Mouse (Mus musculus): Measurements from ENCODE around the gene Rfng. TPM values are rescaled to one million over a fixed set of nuclear protein-coding genes. Genes with fewer than 3 reads are reported as not detected.

The Rfng gene
- total and polyA plus RNA-seq, 3 experiments, result 3.8 to 17.6 (median 10.0) TPM

- Histone ChIP-seq H3K79me2 (replicated peaks; ENCODE audit: control insufficient read depth, extremely low read depth, insufficient read depth, poor library complexity, severe bottlenecking) (peaks cover 22% of the 10 kb centered on the region), H3K27me3 (replicated peaks) (no peaks in the 10 kb centered on the region), H3K9me3 (replicated peaks; ENCODE audit: low read length) (no peaks in the 10 kb centered on the region), H3K36me3 (replicated peaks in 1 of 2; ENCODE audit: control insufficient read depth in 1 of 2, insufficient read depth in 1 of 2, low read length in 1 of 2) (peaks cover 93 to 100% of the 10 kb centered on the region in 2 experiments), H3K9ac (ENCODE audit: insufficient read depth, low read depth) (no peak overlapping the region), H3K4me2 (ENCODE audit: insufficient read depth, low read depth, poor library complexity, severe bottlenecking) (no peak overlapping the region), H3K4me3 (replicated peaks in 1 of 3; ENCODE audit: low read depth in 2 of 3, low read length in 2 of 3, poor library complexity in 1 of 3) (no peak overlapping the region), H3K4me1 (ENCODE audit: control insufficient read depth in 1 of 2, insufficient read depth in 2 of 2) (peaks cover 9 to 18% of the 10 kb centered on the region in 2 experiments), H3K27ac (ENCODE audit: insufficient read depth, low read depth) (no peak overlapping the region)
- dilution Hi-C loops (cut with MboI; ENCODE audit: extremely low pct_ligation_motif_present, extremely low pct_unique_long_range_greater_than_20kb, low sequenced_read_pairs) (no loop called here), in situ Hi-C loops (cut with MboI; ENCODE audit: low pct_ligation_motif_present, low pct_unique_long_range_greater_than_20kb, low sequenced_read_pairs) (no loop called here)
- DNase-seq (ENCODE audit: extremely low read depth), result no peak
- TF ChIP-seq GABPA (IDR thresholded peaks at IDR 0.05; ENCODE audit: insufficient replicate concordance, low read depth, low read length) (no peak), EP300 (IDR thresholded peaks at IDR 0.05; ENCODE audit: low read length) (no peak), UBTF (IDR thresholded peaks at IDR 0.05; ENCODE audit: low read depth, low read length) (no peak), HCFC1 (IDR thresholded peaks at IDR 0.05; ENCODE audit: low read depth, low read length) (no peak), MYC (IDR thresholded peaks at IDR 0.05; ENCODE audit: low read depth, low read length) (no peak), TBP (conservative IDR thresholded peaks at IDR 0.05; ENCODE audit: low read depth, low read length) (no peak), JUN (IDR thresholded peaks at IDR 0.05; ENCODE audit: insufficient read depth, low read depth, low read length) (no peak), USF1 (IDR thresholded peaks at IDR 0.05; ENCODE audit: low read depth, low read length) (no peak), JUND (conservative IDR thresholded peaks at IDR 0.05; ENCODE audit: low read depth, low read length) (no peak)
Observed at GRCm38 (mm10) chr11:120817358-120817757, 33.4 kb upstream of the Rfng start.

- in situ Hi-C loops (cut with MboI; ENCODE audit: low pct_ligation_motif_present, low pct_unique_long_range_greater_than_20kb, low sequenced_read_pairs) (no loop called here), dilution Hi-C loops (cut with MboI; ENCODE audit: extremely low pct_ligation_motif_present, extremely low pct_unique_long_range_greater_than_20kb, low sequenced_read_pairs) (no loop called here)
- no peak overlapping the region for H3K4me2 ChIP-seq (ENCODE audit: insufficient read depth, low read depth, poor library complexity, severe bottlenecking)
- H3K36me3 ChIP-seq (replicated peaks in 1 of 2; ENCODE audit: control insufficient read depth in 1 of 2, insufficient read depth in 1 of 2, low read length in 1 of 2), result peaks cover 100% of the 10 kb centered on the region in 2 experiments
- no peak for DNase-seq (ENCODE audit: extremely low read depth)
- H3K9ac ChIP-seq (ENCODE audit: insufficient read depth, low read depth), result no peak overlapping the region
- H3K27me3 ChIP-seq (replicated peaks), result no peaks in the 10 kb centered on the region
- no peak overlapping the region for H3K4me3 ChIP-seq (replicated peaks in 1 of 3; ENCODE audit: low read depth in 2 of 3, low read length in 2 of 3, poor library complexity in 1 of 3)
- H3K79me2 ChIP-seq (replicated peaks; ENCODE audit: control insufficient read depth, extremely low read depth, insufficient read depth, poor library complexity, severe bottlenecking), result no peaks in the 10 kb centered on the region
- H3K27ac ChIP-seq (ENCODE audit: insufficient read depth, low read depth), result no peak overlapping the region
- H3K9me3 ChIP-seq (replicated peaks; ENCODE audit: low read length), result no peaks in the 10 kb centered on the region
- TF ChIP-seq ZKSCAN1 (IDR thresholded peaks at IDR 0.05; ENCODE audit: borderline replicate concordance, low read depth, low read length) (no peak), KAT2A (IDR thresholded peaks at IDR 0.05; ENCODE audit: insufficient replicate concordance, low read length) (no peak), MXI1 (IDR thresholded peaks at IDR 0.05; ENCODE audit: low read depth, low read length) (no peak), BHLHE40 (IDR thresholded peaks at IDR 0.05; ENCODE audit: low read depth, low read length) (no peak)
- no peaks in the 10 kb centered on the region for H3K4me1 ChIP-seq (ENCODE audit: control insufficient read depth in 1 of 2, insufficient read depth in 2 of 2)
Observed at GRCm38 (mm10) chr11:120812068-120812467, 28.1 kb upstream of the Rfng start.

GRCm38 (mm10) chr11:120808010-120808409 is 24.0 kb upstream of the Rfng start:
- Histone ChIP-seq H3K4me3 (replicated peaks in 1 of 3; ENCODE audit: low read depth in 2 of 3, low read length in 2 of 3, poor library complexity in 1 of 3) (no peak overlapping the region), H3K9me3 (replicated peaks; ENCODE audit: low read length) (no peaks in the 10 kb centered on the region), H3K36me3 (replicated peaks in 1 of 2; ENCODE audit: control insufficient read depth in 1 of 2, insufficient read depth in 1 of 2, low read length in 1 of 2) (peaks cover 69 to 84% of the 10 kb centered on the region in 2 experiments), H3K9ac (ENCODE audit: insufficient read depth, low read depth) (no peak overlapping the region), H3K4me2 (ENCODE audit: insufficient read depth, low read depth, poor library complexity, severe bottlenecking) (no peak overlapping the region), H3K4me1 (ENCODE audit: control insufficient read depth in 1 of 2, insufficient read depth in 2 of 2) (no peaks in the 10 kb centered on the region), H3K27ac (ENCODE audit: insufficient read depth, low read depth) (no peak overlapping the region), H3K27me3 (replicated peaks) (no peaks in the 10 kb centered on the region), H3K79me2 (replicated peaks; ENCODE audit: control insufficient read depth, extremely low read depth, insufficient read depth, poor library complexity, severe bottlenecking) (no peaks in the 10 kb centered on the region)
- TF ChIP-seq SMC3 (IDR thresholded peaks at IDR 0.05; ENCODE audit: low read depth, low read length) (no peak), MAZ (IDR thresholded peaks at IDR 0.05; ENCODE audit: low read depth, low read length) (no peak), JUN (IDR thresholded peaks at IDR 0.05; ENCODE audit: insufficient read depth, low read depth, low read length) (no peak)
- dilution Hi-C loops (cut with MboI; ENCODE audit: extremely low pct_ligation_motif_present, extremely low pct_unique_long_range_greater_than_20kb, low sequenced_read_pairs), result no loop called here
- no peak for DNase-seq (ENCODE audit: extremely low read depth)
- in situ Hi-C loops (cut with MboI; ENCODE audit: low pct_ligation_motif_present, low pct_unique_long_range_greater_than_20kb, low sequenced_read_pairs), result no loop called here

Data from CH12.LX (cell line).